Mouse (Mus musculus) ES-Bruce4 (cell line): ENCODE measurements around the gene Zfp619.

Source experiments
- CTCF ChIP-seq: IDR thresholded peaks from one replicate; pipeline ENCODE4 v1.8.1; 2011; ENCODE audit warnings: low read depth, low read length
- POLR2A ChIP-seq: IDR thresholded peaks from one replicate; pipeline ENCODE4 v1.8.1; 2011; ENCODE audit warnings: low read length; ENCODE audit not compliant: insufficient read depth

DNA sequence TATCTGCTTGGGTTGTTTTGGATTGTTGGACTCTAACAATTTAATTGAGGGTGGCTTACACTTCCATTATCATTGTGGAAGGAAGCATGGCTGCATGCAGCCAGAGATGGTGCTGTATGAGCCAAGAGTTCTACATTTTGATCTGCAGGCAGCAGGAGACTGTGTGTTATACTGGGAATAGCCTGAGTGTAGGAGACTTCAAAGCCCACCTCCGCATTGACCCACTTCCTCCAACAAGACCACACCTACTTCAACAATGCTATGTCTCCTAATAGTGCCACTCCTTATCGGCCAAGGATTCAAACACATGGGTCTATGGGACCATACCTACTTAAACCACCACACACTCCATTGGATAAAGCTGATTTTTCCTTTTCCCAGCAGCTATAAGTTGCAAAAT is 63.0 kb downstream of the Zfp619 start:
- TF ChIP-seq POLR2A (no peak), CTCF (no peak)
